ENCODE assay signal across 8 mouse cellular contexts in genomic region chr7:126949793-126950646, GRCm38 (mm10). TPM values are rescaled to one million over a fixed set of nuclear protein-coding genes. Genes with fewer than 3 reads are reported as not detected.
A peak's percentile ranks its signal among the peaks of the same experiment; 100 is the strongest.
DNase-seq lines count a peak whose midpoint lies in the region; ATAC-seq and TF ChIP-seq lines count a peak whose summit lies in the region.

TSS of gene Sez6l2 (plus strand) at chr7:126950563.

- H3K9me3 ChIP-seq in E14TG2a.4 (ENCODE audit: low read length) = no peaks in the 10 kb centered on the region
- H3K9me3 ChIP-seq in forebrain, embryonic 11.5 days (ENCODE audit: control insufficient read depth, low read length) = no peaks in the 10 kb centered on the region
- H3K9me3 ChIP-seq in heart, embryonic 16.5 days (replicated peaks; ENCODE audit: control insufficient read depth, low read length) = no peaks in the 10 kb centered on the region
- no peaks in the 10 kb centered on the region for H3K9me3 ChIP-seq in liver, embryonic 16.5 days (replicated peaks; ENCODE audit: control insufficient read depth, low read length)
- no peaks in the 10 kb centered on the region for H3K9me3 ChIP-seq in neural tube, embryonic 13.5 days

- DNase-seq in c-Kit-positive CD71-negative TER-119-negative erythroid progenitor cells, embryonic 14.5 days (ENCODE audit: low read depth) = peak; percentile 83
- DNase-seq in forebrain, embryonic 11.5 days (ENCODE audit: low spot score) = peak; percentile 95
- DNase-seq in kidney, postnatal 25 days = peak; percentile 92 to 93
- DNase-seq in telencephalon, adult 2 months (ENCODE audit: low read depth, low spot score) = peak; percentile 93

- under 1% methylated on average over 42 of the region's 42 CpGs for WGBS in forebrain, embryonic 11.5 days
- 1% methylated on average over 42 of the region's 42 CpGs for WGBS in heart, embryonic 16.5 days
- 1% methylated on average over 42 of the region's 42 CpGs for WGBS in liver, embryonic 16.5 days (ENCODE audit: insufficient replicate concordance)
- under 1% methylated on average over 42 of the region's 42 CpGs for WGBS in neural tube, embryonic 13.5 days

- 0 out of 2 replicates have a peak within 1 kb of the TSS, but pooled peaks have one; percentile 0 for H3K27ac ChIP-seq in forebrain, embryonic 11.5 days (ENCODE audit: low read depth, low read length)
- no peak within 1 kb of the TSS for H3K27ac ChIP-seq in heart, embryonic 16.5 days (ENCODE audit: low read length)
- no peak within 1 kb of the TSS for H3K27ac ChIP-seq in liver, embryonic 16.5 days (ENCODE audit: low read length)
- H3K27ac ChIP-seq in neural tube, embryonic 13.5 days (replicated peaks) = peak within 1 kb of the TSS; percentile 94

- H3K27me3 ChIP-seq in E14TG2a.4 (ENCODE audit: insufficient read depth, low read length) = peaks cover 52% of the 10 kb centered on the region
- H3K27me3 ChIP-seq in forebrain, embryonic 11.5 days (ENCODE audit: control insufficient read depth, insufficient read depth, low read length) = peaks cover 20% of the 10 kb centered on the region
- H3K27me3 ChIP-seq in heart, embryonic 16.5 days (ENCODE audit: control insufficient read depth, insufficient read depth, low read length) = peaks cover 29% of the 10 kb centered on the region
- peaks cover 29% of the 10 kb centered on the region for H3K27me3 ChIP-seq in liver, embryonic 16.5 days (ENCODE audit: control insufficient read depth, insufficient read depth, low read depth, low read length)
- H3K27me3 ChIP-seq in neural tube, embryonic 13.5 days = peaks cover 25% of the 10 kb centered on the region

- H3K4me2 ChIP-seq in forebrain, embryonic 11.5 days (ENCODE audit: low read depth, low read length, severe bottlenecking) = peak within 1 kb of the TSS; percentile 92
- peak within 1 kb of the TSS; percentile 78 for H3K4me2 ChIP-seq in heart, embryonic 16.5 days (ENCODE audit: low read depth, low read length)
- H3K4me2 ChIP-seq in liver, embryonic 16.5 days (ENCODE audit: low read depth, low read length) = peak within 1 kb of the TSS; percentile 79
- H3K4me2 ChIP-seq in neural tube, embryonic 13.5 days = peak within 1 kb of the TSS; percentile 99

- no peak for TF ChIP-seq CTCF in E14TG2a.4 (conservative IDR thresholded peaks at IDR 0.05; ENCODE audit: low read length)

- peaks cover 23% of the 10 kb centered on the region for H3K36me3 ChIP-seq in E14TG2a.4 (ENCODE audit: insufficient read depth, low read length)
- H3K36me3 ChIP-seq in forebrain, embryonic 11.5 days (ENCODE audit: control insufficient read depth, insufficient read depth, low read length) = peaks cover 2% of the 10 kb centered on the region; the same call in 1 of the 2 replicates
- no peaks in the 10 kb centered on the region for H3K36me3 ChIP-seq in heart, embryonic 16.5 days (ENCODE audit: control insufficient read depth, insufficient read depth)
- H3K36me3 ChIP-seq in liver, embryonic 16.5 days (ENCODE audit: control insufficient read depth, insufficient read depth) = no peaks in the 10 kb centered on the region
- H3K36me3 ChIP-seq in neural tube, embryonic 13.5 days = peaks cover 32% of the 10 kb centered on the region

- ATAC-seq in forebrain, embryonic 11.5 days (replicated peaks; ENCODE audit: low FRiP score) = peak; percentile 90
- ATAC-seq in heart, embryonic 16.5 days (replicated peaks; ENCODE audit: extremely low read depth, insufficient read depth, low FRiP score) = peak; percentile 85
- ATAC-seq in liver, embryonic 16.5 days (ENCODE audit: low read depth) = peak; percentile 79
- peak; percentile 91 for ATAC-seq in neural tube, embryonic 13.5 days (ENCODE audit: low read depth)

- peaks cover 51% of the 10 kb centered on the region for H3K4me1 ChIP-seq in E14TG2a.4 (replicated peaks; ENCODE audit: low read depth, low read length)
- peaks cover 7% of the 10 kb centered on the region; the same call in 1 of the 2 replicates for H3K4me1 ChIP-seq in forebrain, embryonic 11.5 days (replicated peaks; ENCODE audit: control insufficient read depth, insufficient read depth, low read length)
- peaks cover 4% of the 10 kb centered on the region; the same call in 1 of the 2 replicates for H3K4me1 ChIP-seq in heart, embryonic 16.5 days (ENCODE audit: control insufficient read depth, insufficient read depth, low read length)
- H3K4me1 ChIP-seq in liver, embryonic 16.5 days (ENCODE audit: control insufficient read depth, low read depth, low read length) = peaks cover 5% of the 10 kb centered on the region
- H3K4me1 ChIP-seq in neural tube, embryonic 13.5 days (replicated peaks) = peaks cover 78% of the 10 kb centered on the region

- H3K9ac ChIP-seq in forebrain, embryonic 11.5 days (ENCODE audit: low read length) = peak within 1 kb of the TSS; percentile 44
- H3K9ac ChIP-seq in heart, embryonic 16.5 days (ENCODE audit: low read length) = peak within 1 kb of the TSS; percentile 35; the same call in 1 of the 2 replicates
- H3K9ac ChIP-seq in liver, embryonic 16.5 days (ENCODE audit: low read depth, low read length) = no peak within 1 kb of the TSS
- H3K9ac ChIP-seq in neural tube, embryonic 13.5 days = peak within 1 kb of the TSS; percentile 78

- H3K4me3 ChIP-seq in E14TG2a.4 (replicated peaks; ENCODE audit: low read length) = peak within 1 kb of the TSS; percentile 86
- peak within 1 kb of the TSS; percentile 38 for H3K4me3 ChIP-seq in forebrain, embryonic 11.5 days (ENCODE audit: low read depth, low read length)
- H3K4me3 ChIP-seq in heart, embryonic 16.5 days (ENCODE audit: low read length) = peak within 1 kb of the TSS; percentile 48
- peak within 1 kb of the TSS; percentile 41 for H3K4me3 ChIP-seq in liver, embryonic 16.5 days (ENCODE audit: low read depth, low read length)
- peak within 1 kb of the TSS; percentile 58 for H3K4me3 ChIP-seq in neural tube, embryonic 13.5 days

RNA-seq across cellular contexts. Expression of gene Sez6l2, which starts in this region (rescaled TPM):
- polyA plus RNA-seq in forebrain, embryonic 11.5 days (2014; fragmentation: Nextera tagmentation; extraction: Ambion mirVana) = 6.3 and 6.7 TPM in 2 replicates
- polyA plus RNA-seq in heart, embryonic 16.5 days (2015; fragmentation: Nextera tagmentation; extraction: Ambion mirVana) = 0.53 and 1.0 TPM in 2 replicates
- polyA plus RNA-seq in liver, embryonic 16.5 days (2015; fragmentation: Nextera tagmentation; extraction: Ambion mirVana) = 0.15 and 0.19 TPM in 2 replicates
- 34.7 and 35.1 TPM in 2 replicates for polyA plus RNA-seq in neural tube, embryonic 13.5 days (2015; fragmentation: Nextera tagmentation; extraction: Ambion mirVana)

Comparison
In these comparisons a context has a peak if more than half of its experiments do, and no peak if none do; other contexts are left out.
1. Peak in ATAC-seq, H3K4me3 ChIP-seq and H3K4me2 ChIP-seq in liver, embryonic 16.5 days; RNA of the gene not detected or under 1 TPM.
2. H3K27ac ChIP-seq: peak in forebrain, embryonic 11.5 days (single experiment) and neural tube, embryonic 13.5 days (single experiment); none in heart, embryonic 16.5 days (single experiment) and liver, embryonic 16.5 days (single experiment).
3. Peak in every context shown above with its lines, with median percentiles within 50 percentile points of each other: H3K4me3 ChIP-seq, DNase-seq, ATAC-seq and H3K4me2 ChIP-seq.